Mouse (Mus musculus): ENCODE data around the gene Fam208b. TPM values are rescaled to one million over a fixed set of nuclear protein-coding genes. Genes with fewer than 3 reads are reported as not detected.
"Not testable (repeated sequence)": the region's sequence is repeated elsewhere in the genome, so short reads cannot be mapped to it uniquely, and the experiment has no call there.

The Fam208b gene
- total RNA-seq, 1 experiment from 2014 or later, result 22.1 TPM

DNA sequence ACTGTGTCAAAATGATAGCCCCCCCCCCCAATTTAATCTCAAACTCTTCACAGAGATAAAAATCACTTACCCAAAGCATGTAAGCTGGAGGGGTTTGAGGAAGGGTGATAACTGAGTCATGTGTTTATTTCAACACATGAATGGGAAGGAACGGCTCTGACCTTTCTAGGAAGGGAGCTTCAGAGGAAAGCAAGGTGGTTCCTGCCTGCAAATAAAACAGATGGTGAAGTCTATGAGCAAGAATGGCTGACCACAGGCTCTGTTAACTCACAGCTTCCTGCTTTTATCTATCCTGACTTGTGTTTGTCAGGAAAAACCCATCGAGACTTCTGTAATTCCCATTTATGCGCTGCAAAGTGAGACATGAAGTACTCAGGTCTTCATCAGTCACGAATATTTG, 91.6 kb downstream of the Fam208b start:
- not testable (repeated sequence) for DNase-seq

Other genes starting within 250 kb of the Fam208b start
- gene Gdi2, start 73.0 kb downstream of the Fam208b start, total RNA-seq (2021), result 344 and 376 TPM in 2 replicates
- gene Asb13, start 22.9 kb upstream of the Fam208b start, total RNA-seq (2021), result 11.6 and 12.5 TPM in 2 replicates
- not detected in 2 replicates for gene Calml3, start 193.2 kb upstream of the Fam208b start, total RNA-seq (2021)
- gene Calm4, start 226.6 kb upstream of the Fam208b start, total RNA-seq (2021), result not detected in 2 replicates
- not detected in 2 replicates for gene Calm5, start 243.1 kb upstream of the Fam208b start, total RNA-seq (2021)